7 mouse cellular contexts compared by ENCODE assay signal in genomic region chr2:116065057-116065456, GRCm38 (mm10). TPM values are rescaled to one million over a fixed set of nuclear protein-coding genes. Genes with fewer than 3 reads are reported as not detected.
DNase-seq lines count a peak whose midpoint lies in the region; ATAC-seq and TF ChIP-seq lines count a peak whose summit lies in the region.

No protein-coding gene starts in this region.

- no peak for TF ChIP-seq POLR2A in limb, embryonic 14.5 days (IDR thresholded peaks at IDR 0.05; ENCODE audit: borderline replicate concordance, extremely low read depth, insufficient read depth, insufficient read length)

- under 1% methylated on average over 10 of the region's 10 CpGs for WGBS in heart, embryonic 14.5 days
- WGBS in limb, embryonic 14.5 days = under 1% methylated on average over 10 of the region's 10 CpGs

- peak overlapping the region; percentile 100 for H3K9ac ChIP-seq in heart, embryonic 14.5 days (ENCODE audit: low read length)
- H3K9ac ChIP-seq in limb, embryonic 14.5 days (ENCODE audit: low read depth, low read length, severe bottlenecking) = no peak overlapping the region; the same call in 1 of the 2 replicates

- peaks cover 13% of the 10 kb centered on the region; the same call in 1 of the 2 replicates for H3K36me3 ChIP-seq in heart, embryonic 14.5 days (ENCODE audit: control insufficient read depth, insufficient read depth, low read length)
- H3K36me3 ChIP-seq in limb, embryonic 14.5 days (ENCODE audit: control insufficient read depth, insufficient read depth, low read length) = no peaks in the 10 kb centered on the region

- H3K4me1 ChIP-seq in heart, embryonic 14.5 days (ENCODE audit: control insufficient read depth in 2 of 2, insufficient read depth in 2 of 2, low read length in 2 of 2) = peaks cover 9 to 10% of the 10 kb centered on the region in 2 experiments; a peak in 2 of 4 replicates
- peaks cover 15% of the 10 kb centered on the region; the same call in 1 of the 2 replicates for H3K4me1 ChIP-seq in limb, embryonic 14.5 days (ENCODE audit: control insufficient read depth, insufficient read depth, low read length)

- H3K4me3 ChIP-seq in heart, embryonic 14.5 days (ENCODE audit: control insufficient read depth in 1 of 2, insufficient read depth in 1 of 2, low read depth in 1 of 2, low read length in 2 of 2) = peak overlapping the region; percentile 63 to 73
- H3K4me3 ChIP-seq in limb, embryonic 14.5 days (replicated peaks; ENCODE audit: low read length) = peak overlapping the region; percentile 42

- peak overlapping the region; percentile 93 for H3K4me2 ChIP-seq in heart, embryonic 14.5 days (ENCODE audit: low read length)
- peak overlapping the region; percentile 81 for H3K4me2 ChIP-seq in limb, embryonic 14.5 days (replicated peaks; ENCODE audit: low read depth, low read length, severe bottlenecking)

- H3K9me3 ChIP-seq in heart, embryonic 14.5 days (ENCODE audit: control insufficient read depth, low read length) = no peaks in the 10 kb centered on the region
- no peaks in the 10 kb centered on the region for H3K9me3 ChIP-seq in limb, embryonic 14.5 days (ENCODE audit: control insufficient read depth, low read length)

- H3K27ac ChIP-seq in heart, embryonic 14.5 days (replicated peaks in 1 of 2; ENCODE audit: control insufficient read depth in 1 of 2, insufficient read depth in 1 of 2, low read depth in 2 of 2, low read length in 2 of 2) = peak overlapping the region; percentile 97 to 99
- no peak overlapping the region for H3K27ac ChIP-seq in limb, embryonic 14.5 days (replicated peaks; ENCODE audit: low read depth, low read length)

- no peaks in the 10 kb centered on the region for H3K27me3 ChIP-seq in heart, embryonic 14.5 days (ENCODE audit: control insufficient read depth, insufficient read depth, low read length)
- H3K27me3 ChIP-seq in limb, embryonic 14.5 days (ENCODE audit: control insufficient read depth, insufficient read depth, low read length) = peaks cover 63% of the 10 kb centered on the region

- peak; percentile 36 for DNase-seq in MN1 (ENCODE audit: low spot score)
- DNase-seq in adrenal gland, postnatal 25 days = peak; percentile 65
- no peak for DNase-seq in limb, embryonic 14.5 days (ENCODE audit: low spot score)
- peak; percentile 59 for DNase-seq in retina, postnatal 1 day
- DNase-seq in cerebellum, adult 9-10 months = no peak

- ATAC-seq in heart, embryonic 14.5 days (ENCODE audit: insufficient number of reproducible peaks, insufficient read depth, low FRiP score, low read depth) = no peak
- no peak for ATAC-seq in limb, embryonic 14.5 days (ENCODE audit: low FRiP score, low read depth)
- ATAC-seq in megakaryocyte-erythroid progenitor cell, adult 5-6 weeks (replicated peaks; ENCODE audit: low FRiP score, low TSS enrichment, poor library complexity, severe bottlenecking) = no peak

RNA-seq across cellular contexts. Expression of gene Meis2, which starts 0.6 kb away (rescaled TPM):
- total RNA-seq in adrenal gland, postnatal 25 days (2021) = 258 and 277 TPM in 2 replicates
- polyA plus RNA-seq in heart, embryonic 14.5 days (2014; fragmentation: Nextera tagmentation; extraction: Ambion mirVana) = 30.8 and 30.9 TPM in 2 replicates
- 16.2 and 26.2 TPM in 2 replicates for polyA plus RNA-seq in limb, embryonic 14.5 days (2012; rRNA removed)
- polyA plus RNA-seq in limb, embryonic 14.5 days (2014; fragmentation: Nextera tagmentation; extraction: Ambion mirVana) = 17.3 and 17.9 TPM in 2 replicates
- not detected in 2 replicates for total RNA-seq in megakaryocyte-erythroid progenitor cell, adult 5-6 weeks (2014; fragmentation: Nextera tagmentation)
- total RNA-seq in megakaryocyte-erythroid progenitor cell, adult 5-6 weeks (2017) = 0.46 TPM in 1 of 2 replicates, not detected in the other

Comparison
In these comparisons a context has a peak if more than half of its experiments do, and no peak if none do; other contexts are left out.
1. DNase-seq: peak in MN1 (single experiment), adrenal gland, postnatal 25 days (single experiment) and retina, postnatal 1 day (single experiment); none in limb, embryonic 14.5 days (single experiment) and cerebellum, adult 9-10 months (single experiment).
2. RNA of gene Meis2, which starts 0.6 kb away (total RNA-seq): 258 to 277 TPM in adrenal gland, postnatal 25 days; 0.46 TPM in megakaryocyte-erythroid progenitor cell, adult 5-6 weeks; every median in the first group is over 100 times any median in the second.